Mouse (Mus musculus): ENCODE data around the gene Brca1. TPM values are rescaled to one million over a fixed set of nuclear protein-coding genes. Genes with fewer than 3 reads are reported as not detected.

Gene Brca1
- 1 to 10 TPM; 1.5 to 3.2 TPM for polyA plus RNA-seq (2017; shearing (Covaris generic))

GRCm38 (mm10) chr11:101551751-101552475 lies at the start of gene Brca1, which contains the start of gene Nbr1:
Gene Brca1 (minus strand): TSS chr11:101551955.
Gene Nbr1 (plus strand): TSS chr11:101552149.

GRCm38 (mm10) chr11:101599156-101599555 lies 47.4 kb upstream of the Brca1 start, which contains the start of gene Gm11634:
Gene Gm11634 (minus strand): TSS chr11:101599256.

GRCm38 (mm10) chr11:101582054-101583035 lies 30.6 kb upstream of the Brca1 start, which contains the start of gene Tmem106a:
Gene Tmem106a (plus strand): TSS chr11:101582242.

GRCm38 (mm10) chr11:101465869-101466551 lies 85.7 kb downstream of the Brca1 start, which contains the start of gene Vat1:
Gene Vat1 (minus strand): TSS chr11:101466230.

GRCm38 (mm10) chr11:101464211-101465100 lies 87.3 kb downstream of the Brca1 start, which contains the start of gene Rnd2:
Gene Rnd2 (plus strand): TSS chr11:101464999.

GRCm38 (mm10) chr11:101448274-101448746 lies 103.4 kb downstream of the Brca1 start, which contains the start of gene Ifi35:
Gene Ifi35 (plus strand): TSS chr11:101448407.

GRCm38 (mm10) chr11:101442127-101442693 lies 109.5 kb downstream of the Brca1 start, which contains the start of gene Rpl27:
Gene Rpl27 (plus strand): TSS chr11:101442298.

Other genes with a start within 250 kb of the Brca1 start
- 100 to 1,000 TPM; 184 to 206 TPM for gene Becn1, start 249.7 kb downstream of the Brca1 start, polyA plus RNA-seq (2017; shearing (Covaris generic))
- gene Psme3, start 235.7 kb downstream of the Brca1 start, polyA plus RNA-seq (2017; shearing (Covaris generic)) = 100 to 1,000 TPM; 161 to 164 TPM
- gene Aoc2, start 226.9 kb downstream of the Brca1 start, polyA plus RNA-seq (2017; shearing (Covaris generic)) = 1 to 10 TPM; 3.5 to 4.0 TPM
- gene Aoc3, start 221.3 kb downstream of the Brca1 start, polyA plus RNA-seq (2017; shearing (Covaris generic)) = under 1 TPM; 0.09 to 0.12 TPM
- not detected for gene G6pc, start 184.4 kb downstream of the Brca1 start, polyA plus RNA-seq (2017; shearing (Covaris generic))
- gene Aarsd1, start 134.3 kb downstream of the Brca1 start, polyA plus RNA-seq (2017; shearing (Covaris generic)) = 10 to 100 TPM; 30.6 to 35.3 TPM
- gene Gm27029, start 127.2 kb downstream of the Brca1 start, polyA plus RNA-seq (2017; shearing (Covaris generic)) = 1 to 10 TPM; 1.5 to 3.9 TPM
- gene Rundc1, start 126.9 kb downstream of the Brca1 start, polyA plus RNA-seq (2017; shearing (Covaris generic)) = 10 to 100 TPM; 28.1 to 38.0 TPM
- 1 to 10 TPM; 4.3 to 5.1 TPM for gene Ptges3l, start 126.6 kb downstream of the Brca1 start, polyA plus RNA-seq (2017; shearing (Covaris generic))
- 100 to 1,000 TPM; 267 to 297 TPM for gene Rpl27, start 109.7 kb downstream of the Brca1 start, polyA plus RNA-seq (2017; shearing (Covaris generic))
- 100 to 1,000 TPM; 165 to 180 TPM for gene Ifi35, start 103.5 kb downstream of the Brca1 start, polyA plus RNA-seq (2017; shearing (Covaris generic))
- gene Rnd2, start 87.0 kb downstream of the Brca1 start, polyA plus RNA-seq (2017; shearing (Covaris generic)) = 1 to 10 TPM in 1 of 2 experiments, under 1 TPM in 1; 0.30 to 3.6 TPM
- under 1 TPM; 0.70 to 0.72 TPM for gene Vat1, start 85.7 kb downstream of the Brca1 start, polyA plus RNA-seq (2017; shearing (Covaris generic))
- 100 to 1,000 TPM in 1 of 2 experiments, 10 to 100 TPM in 1; 96.3 to 115 TPM for gene Nbr1, start 194 bp upstream of the Brca1 start, polyA plus RNA-seq (2017; shearing (Covaris generic))
- gene Tmem106a, start 30.3 kb upstream of the Brca1 start, polyA plus RNA-seq (2017; shearing (Covaris generic)) = 10 to 100 TPM; 12.2 to 12.5 TPM
- gene Gm11634, start 47.3 kb upstream of the Brca1 start, polyA plus RNA-seq (2017; shearing (Covaris generic)) = 1 to 10 TPM in 1 of 2 experiments, under 1 TPM in 1; 0.29 to 1.6 TPM
- 10 to 100 TPM; 54.0 to 80.1 TPM for gene Rdm1, start 75.2 kb upstream of the Brca1 start, polyA plus RNA-seq (2017; shearing (Covaris generic))
- gene Arl4d, start 113.6 kb upstream of the Brca1 start, polyA plus RNA-seq (2017; shearing (Covaris generic)) = 1 to 10 TPM; 2.0 to 8.3 TPM
- 10 to 100 TPM; 52.9 to 60.1 TPM for gene Dhx8, start 181.0 kb upstream of the Brca1 start, polyA plus RNA-seq (2017; shearing (Covaris generic))
- gene Etv4, start 233.4 kb upstream of the Brca1 start, polyA plus RNA-seq (2017; shearing (Covaris generic)) = under 1 TPM in 1 of 2 experiments, not detected in 1; 0.55 TPM

Measured in inflammation-experienced regulatory T-cells (primary cell).